Mouse (Mus musculus) thymus, postnatal 36 days (tissue): ENCODE data around the gene Tnf.
"Not testable (repeated sequence)": the region's sequence is repeated elsewhere in the genome, so short reads cannot be mapped to it uniquely, and the experiment has no call there.

Experiments
- DNase-seq, 2 experiments: peaks; one replicate each; pipeline ENCODE4 v3.0.0; 2022; ENCODE audit warnings: mixed read lengths in 2 of 2

The Tnf gene

DNA sequence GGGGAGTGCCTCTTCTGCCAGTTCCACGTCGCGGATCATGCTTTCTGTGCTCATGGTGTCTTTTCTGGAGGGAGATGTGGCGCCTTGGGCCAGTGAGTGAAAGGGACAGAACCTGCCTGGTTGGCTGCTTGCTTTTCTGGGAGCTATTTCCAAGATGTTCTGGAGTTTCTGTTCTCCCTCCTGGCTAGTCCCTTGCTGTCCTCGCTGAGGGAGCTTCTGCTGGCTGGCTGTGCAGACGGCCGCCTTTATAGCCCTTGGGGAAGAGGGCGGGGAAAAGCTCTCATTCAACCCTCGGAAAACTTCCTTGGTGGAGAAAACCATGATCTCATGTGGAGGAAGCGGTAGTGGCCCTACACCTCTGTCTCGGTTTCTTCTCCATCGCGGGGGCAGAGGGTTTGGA lies at the start of gene Tnf:
Gene Tnf, minus strand, starts transcription at position 221 of the 400 bp plus-strand sequence.
- DNase-seq: peak; percentile 70 to 78

DNA sequence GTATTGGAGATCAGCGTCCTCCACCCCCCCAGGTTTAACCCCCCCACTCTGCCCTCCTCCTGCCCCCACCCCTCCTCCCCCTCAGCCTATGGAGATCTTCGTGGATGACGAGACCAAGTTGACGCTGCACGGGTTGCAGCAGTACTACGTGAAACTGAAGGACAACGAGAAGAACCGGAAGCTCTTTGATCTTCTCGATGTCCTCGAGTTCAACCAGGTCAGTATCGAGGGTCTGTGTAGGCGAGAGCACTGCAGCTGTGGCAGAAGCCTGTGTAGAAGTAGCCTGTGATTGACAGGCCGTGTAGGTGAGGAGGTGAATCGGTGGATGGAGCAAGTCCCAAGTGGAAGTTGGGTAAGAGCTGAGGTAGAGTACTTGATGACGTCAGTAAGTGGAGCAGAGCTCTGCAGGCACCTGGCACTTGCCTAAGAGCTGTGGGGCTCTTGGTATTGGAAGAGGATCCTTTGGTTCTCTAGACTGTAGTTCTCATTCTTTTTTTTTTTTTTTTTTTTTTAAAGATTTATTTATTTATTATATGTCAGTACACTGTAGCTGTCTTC lies 49.4 kb upstream of the Tnf start:
- DNase-seq: peak in 1 of 2 experiments; percentile 12

DNA sequence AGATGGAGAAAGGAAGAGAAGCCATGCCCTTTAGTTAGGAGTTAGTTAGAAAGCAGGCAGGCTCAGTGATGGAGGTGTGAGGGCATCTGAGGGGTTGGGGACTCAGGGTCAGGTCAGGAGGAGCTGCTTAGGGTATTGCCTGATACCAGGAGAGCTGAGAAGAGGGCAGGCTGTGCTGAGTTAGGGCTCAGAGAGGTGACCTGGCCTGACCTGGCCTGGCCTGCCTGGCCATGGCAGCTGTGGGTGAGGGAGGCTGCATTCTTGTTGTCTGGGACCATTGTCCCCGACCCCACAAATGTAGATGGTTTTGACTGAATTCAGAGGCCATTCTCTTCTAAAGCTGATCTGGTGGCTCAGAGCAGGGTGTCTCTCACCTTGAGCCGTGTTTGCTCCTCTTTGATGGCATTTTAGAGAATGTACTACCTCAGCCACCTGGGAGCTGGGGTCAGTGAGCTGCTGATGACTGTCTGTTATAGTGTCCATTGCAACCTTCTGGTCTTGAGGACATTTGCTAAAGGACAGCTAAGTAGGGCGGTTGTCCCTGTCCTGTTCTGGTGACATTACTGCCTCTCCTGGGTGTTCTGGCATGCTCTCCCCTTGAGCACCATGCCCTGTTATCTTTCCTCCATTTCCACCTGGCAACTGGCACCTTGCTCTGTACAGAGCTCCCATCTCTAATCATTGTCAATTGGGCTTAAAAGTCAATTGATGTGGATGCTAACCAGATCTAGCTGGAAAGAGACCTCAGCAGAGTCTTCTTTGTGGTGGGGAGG lies 48.7 kb upstream of the Tnf start:
- DNase-seq: peak in 1 of 2 experiments; percentile 13

DNA sequence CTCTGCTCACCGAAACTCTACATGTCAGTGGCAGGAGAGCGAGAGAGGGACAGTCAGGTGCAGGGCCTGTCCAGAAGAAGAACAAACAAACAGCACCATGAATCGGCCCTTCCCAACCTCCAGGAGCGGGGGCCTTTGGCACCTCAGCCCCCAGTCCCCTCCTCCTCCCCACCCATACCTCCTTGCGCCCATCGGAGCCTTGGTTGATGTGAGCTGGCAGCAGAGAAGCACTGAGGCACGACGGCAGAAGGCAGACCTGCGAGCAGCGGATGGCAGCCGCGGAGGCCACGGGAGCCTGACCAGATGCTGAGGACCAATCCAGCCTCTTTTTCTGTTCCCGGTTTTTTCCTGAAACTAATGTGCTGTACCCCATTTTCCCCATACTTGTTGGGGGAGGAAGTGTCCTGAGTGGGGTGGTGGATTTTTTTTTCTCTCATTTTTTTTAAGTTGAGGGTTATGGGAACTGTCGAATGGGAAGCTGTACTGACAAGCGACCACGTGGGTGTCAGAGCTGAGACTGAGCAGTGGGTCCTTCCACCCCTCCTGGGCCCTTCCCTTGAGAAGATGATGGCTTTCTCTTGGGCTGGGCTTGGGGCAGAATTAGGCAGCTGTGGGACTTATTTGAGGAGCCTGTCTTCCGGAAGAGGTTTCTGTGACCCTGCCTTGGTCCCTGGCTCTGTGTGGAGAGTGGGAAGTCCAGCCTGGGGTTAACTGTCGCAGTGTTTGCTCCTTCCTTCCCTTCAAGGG lies 47.8 kb upstream of the Tnf start:
- peak in 1 of 2 experiments; percentile 17 for DNase-seq

DNA sequence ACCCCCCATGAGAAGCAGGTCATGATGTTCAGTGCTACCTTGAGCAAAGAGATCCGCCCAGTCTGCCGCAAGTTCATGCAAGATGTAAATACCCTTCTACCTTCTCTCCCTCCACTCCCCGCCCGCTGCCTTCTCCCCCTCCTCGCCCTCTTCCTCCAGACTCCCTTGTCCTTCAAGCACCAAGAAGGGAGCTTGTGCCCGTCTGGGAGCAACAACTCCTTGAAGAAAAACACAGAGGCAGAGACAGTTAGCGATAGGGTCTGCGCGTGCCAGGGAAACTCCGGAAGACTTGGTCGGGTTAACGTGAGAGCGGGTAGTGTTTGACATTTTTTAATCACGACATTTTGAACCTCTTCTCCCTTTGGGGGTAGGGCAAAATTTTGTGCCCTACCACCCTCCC lies 47.2 kb upstream of the Tnf start:
- DNase-seq: no peak

DNA sequence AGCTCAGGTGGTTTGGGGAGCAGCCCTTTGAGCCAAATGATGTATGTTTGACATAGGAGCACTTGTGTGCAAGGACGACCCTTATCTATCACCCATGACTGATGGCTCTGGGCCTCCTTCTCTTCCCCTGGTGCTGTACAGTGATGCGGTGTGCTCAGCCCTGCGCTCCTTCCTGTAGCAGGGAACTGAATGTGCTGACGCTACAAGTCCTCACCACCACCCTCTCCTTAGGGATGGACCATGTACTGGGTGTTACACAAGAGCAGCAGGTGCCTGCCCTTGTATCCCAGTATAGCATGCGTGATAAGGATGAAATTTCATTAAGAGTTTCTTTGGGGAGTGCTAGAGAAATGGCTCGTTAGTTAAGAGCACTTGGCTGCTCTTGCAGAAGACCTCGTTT lies 45.3 kb upstream of the Tnf start:
- DNase-seq: no peak

DNA sequence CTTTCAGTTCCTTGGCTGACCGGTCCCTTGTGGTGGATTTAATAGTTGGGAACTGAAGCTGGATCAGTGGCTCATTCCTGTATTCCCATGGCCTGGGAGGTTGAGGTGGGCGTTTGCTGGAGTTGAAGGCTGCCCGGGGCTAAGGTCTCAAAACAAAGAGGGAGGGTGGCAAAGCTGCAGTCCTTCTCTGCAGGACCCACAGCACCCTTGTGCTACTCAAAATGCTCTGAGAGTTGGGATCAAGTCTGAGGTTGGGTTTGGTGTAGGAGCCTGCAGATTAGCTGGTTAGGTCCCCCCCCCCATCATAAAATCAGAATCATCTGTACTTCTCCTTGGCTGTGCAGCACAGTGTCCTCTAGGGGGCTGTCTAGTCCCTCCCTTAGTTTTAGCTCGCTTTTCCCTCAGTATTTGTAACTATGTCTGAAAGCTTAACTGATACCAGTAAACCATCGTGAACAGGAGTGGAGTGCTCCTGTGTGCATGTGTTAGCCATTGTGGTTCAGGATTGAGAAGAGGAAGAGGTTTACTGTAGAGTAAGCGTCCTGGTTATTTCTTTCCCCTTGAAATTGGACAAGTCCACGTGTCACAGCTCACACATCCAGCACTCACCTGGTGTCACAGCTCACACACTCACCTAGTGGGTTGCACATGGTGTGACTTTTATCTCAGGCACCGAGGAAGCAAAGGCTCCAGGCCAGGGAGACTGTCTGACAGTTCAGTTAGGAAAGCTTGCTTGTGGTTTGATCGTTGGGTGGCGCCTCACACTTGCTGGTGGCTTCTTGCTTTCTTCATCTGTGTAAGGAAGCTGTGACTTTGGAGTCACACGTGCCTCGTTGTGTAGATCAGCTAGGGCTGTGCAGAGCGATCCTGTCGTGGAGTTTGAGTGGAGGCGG lies 44.2 kb upstream of the Tnf start:
- DNase-seq: no peak

DNA sequence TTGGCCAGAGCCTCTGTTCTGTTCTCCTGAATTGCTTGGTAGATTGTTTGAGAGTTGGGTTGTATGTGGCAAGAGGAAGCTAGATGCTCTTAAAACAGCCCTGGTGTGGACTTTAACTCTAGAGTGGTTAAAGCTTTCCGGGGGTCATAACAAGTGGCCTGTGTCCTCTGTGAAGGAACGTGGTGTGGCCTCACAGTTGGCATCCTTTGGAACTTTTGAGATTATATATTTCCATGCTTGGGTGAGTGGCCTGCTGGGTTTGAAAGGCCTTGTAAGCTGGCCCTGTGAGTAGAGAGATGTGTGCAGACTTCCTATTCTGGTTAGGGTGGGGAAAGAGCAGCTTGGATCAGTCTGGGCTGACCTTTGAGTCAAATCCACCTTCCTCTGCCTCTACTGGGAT lies 43.2 kb upstream of the Tnf start:
- no peak for DNase-seq

DNA sequence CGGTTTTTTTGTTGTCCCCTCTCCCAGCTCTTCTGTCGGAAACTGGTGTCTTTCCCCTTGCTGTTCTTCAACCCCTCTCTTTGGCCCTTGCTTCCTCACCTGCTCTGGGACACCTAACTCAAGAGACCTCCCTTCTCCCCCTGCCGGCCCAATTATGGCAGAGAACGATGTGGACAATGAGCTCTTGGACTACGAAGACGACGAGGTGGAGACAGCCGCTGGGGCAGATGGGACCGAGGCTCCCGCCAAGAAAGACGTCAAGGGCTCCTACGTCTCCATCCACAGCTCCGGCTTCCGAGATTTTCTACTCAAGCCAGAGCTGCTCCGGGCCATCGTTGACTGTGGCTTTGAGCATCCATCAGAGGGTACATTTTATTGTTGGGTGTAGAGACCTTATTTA lies 41.3 kb upstream of the Tnf start:
- peak in 1 of 2 experiments; percentile 56 for DNase-seq

DNA sequence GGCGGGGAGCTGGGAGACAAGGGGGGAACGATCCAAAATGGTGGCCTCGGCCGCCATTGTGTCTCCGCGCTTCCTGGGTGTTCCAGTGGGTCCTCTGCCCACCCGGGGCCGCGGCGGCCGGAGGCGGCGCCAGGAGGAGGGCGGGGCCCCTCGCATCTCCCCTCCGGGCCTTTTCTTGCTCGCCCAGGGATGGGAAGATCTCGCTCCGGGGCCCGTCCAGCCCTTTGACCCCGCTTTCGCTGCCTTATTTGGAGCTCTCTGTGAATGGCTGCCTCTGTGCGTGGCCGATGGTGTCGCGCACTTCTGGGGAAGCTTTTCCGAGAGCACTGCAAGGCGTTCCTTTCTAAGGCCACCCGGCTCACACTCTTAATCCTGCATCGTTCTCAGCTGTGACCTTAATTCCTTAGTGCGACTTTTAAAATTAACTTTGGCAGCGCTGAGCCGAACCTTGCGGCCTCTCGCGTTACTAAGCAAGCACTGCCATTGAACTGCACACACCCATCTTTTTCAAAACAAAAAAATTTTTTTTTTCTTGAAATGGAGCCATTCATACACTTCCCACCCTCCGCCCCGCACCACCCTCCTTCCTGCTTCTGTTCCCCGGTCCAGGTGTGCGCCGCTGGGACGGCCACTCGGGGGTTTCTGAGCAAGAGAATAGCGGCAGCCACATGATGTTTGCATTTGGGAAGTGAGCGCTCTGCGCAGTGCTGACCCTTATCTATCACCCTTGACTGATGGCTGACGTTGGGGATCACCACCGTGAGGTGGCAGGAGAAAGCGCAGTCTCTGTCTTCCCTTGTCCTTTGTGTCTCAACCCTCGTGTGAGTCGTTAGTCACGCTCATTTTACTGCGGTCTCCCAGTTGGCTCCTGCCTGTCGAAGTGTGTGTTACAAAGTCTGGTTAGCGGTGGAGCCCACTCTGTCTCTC lies 40.5 kb upstream of the Tnf start:
- DNase-seq: peak in 1 of 2 experiments; percentile 68

DNA sequence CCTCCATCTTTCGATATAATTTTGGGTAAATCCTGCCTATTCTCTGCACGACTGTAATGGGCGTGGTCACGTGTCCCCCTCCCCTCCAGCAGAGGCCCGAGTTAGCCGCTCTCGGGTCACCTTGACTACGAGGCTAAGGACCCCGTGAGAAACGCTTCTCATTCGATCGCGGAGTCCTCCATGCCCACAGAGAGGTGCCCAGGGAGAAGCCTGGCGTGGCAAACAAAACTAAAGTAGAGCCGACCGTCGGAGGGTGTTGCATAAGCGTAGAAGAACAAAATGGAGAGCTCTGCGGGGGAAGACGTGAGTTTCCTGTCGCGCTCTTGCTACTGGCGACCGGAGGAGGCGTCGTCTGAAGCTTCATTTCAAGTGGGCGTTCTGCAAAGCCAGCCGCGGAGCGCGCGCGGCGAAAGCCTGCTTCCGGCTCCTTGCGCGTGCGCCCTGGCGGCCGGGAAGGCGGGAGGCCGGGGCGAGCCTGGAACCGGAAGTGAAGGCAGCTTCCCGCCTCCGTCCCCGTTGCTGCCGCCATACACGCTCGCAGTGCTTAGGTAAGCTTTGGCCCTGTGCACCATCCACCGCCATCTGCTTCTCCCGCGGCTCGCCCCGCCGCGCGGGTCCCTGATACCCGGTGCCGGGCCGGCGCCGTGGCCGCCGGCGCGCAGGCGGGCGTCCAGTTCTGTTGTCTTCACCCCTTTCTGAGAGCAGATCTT lies 39.7 kb upstream of the Tnf start, which contains the start of gene Ddx39b:
Gene Ddx39b, plus strand, starts transcription at position 442 of the 710 bp plus-strand sequence.
- DNase-seq: peak; percentile 95 to 97

DNA sequence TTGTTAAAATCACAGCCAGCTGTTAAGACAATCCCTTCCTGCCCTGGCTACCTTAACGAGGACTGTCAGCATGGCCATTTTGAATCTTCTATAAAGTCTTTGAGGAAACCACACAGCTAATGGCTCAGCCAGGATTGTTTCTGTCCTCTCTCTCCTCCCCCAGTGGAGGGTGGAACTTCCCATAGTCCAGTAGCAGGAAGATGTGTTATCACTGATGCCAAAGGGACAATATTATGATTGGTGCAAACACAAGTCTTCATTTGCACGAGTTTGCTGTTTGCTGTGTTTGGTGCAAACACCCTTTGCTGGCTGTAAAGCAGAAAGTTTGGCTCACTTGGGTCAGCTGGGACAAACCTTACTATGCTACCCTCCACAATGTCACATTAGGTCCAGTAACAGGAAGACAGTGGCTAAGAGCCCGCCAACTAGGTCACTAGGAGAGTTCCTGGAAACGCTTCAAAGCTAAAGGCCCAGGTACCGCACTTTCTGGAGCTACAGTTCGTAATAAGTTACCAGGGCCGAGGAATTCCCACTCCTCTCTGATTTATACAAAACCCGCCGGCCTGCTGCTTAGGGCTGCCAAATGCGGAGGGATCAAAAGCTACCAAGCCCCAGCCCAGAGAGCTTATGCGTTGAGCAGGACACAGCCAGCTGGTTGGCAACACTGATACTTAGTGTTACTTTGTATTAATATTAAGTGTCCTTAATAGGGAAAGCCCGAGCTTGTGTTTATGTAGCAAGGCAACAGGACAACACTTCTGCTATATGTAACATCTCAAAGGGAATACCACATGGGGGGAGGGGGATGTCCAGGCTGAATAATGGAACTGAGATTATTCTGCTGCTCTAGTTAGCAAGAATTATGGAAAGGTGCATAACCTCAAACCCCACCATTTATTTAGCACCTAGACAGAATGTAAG lies 38.8 kb upstream of the Tnf start:
- peak in 1 of 2 experiments; percentile 40 for DNase-seq

DNA sequence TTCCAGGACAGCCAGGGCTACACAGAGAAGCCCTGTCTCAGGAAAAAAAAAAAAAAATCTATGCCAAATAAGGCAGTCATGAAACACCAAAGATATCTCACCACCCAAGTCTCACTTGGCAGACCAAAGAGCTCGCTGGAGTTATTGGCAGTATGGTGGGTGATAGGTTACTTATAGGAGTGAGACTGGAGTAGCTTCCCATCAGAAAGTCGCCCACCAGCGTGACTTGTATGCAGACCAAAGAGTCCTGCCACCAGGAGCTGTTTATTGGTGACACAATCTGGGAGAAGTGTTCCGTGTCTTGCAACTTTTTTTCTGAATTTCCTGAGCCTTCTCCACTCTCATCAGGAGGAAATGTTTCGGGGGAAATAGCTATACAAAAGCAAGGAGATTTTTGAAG lies 37.9 kb upstream of the Tnf start:
- DNase-seq: no peak

DNA sequence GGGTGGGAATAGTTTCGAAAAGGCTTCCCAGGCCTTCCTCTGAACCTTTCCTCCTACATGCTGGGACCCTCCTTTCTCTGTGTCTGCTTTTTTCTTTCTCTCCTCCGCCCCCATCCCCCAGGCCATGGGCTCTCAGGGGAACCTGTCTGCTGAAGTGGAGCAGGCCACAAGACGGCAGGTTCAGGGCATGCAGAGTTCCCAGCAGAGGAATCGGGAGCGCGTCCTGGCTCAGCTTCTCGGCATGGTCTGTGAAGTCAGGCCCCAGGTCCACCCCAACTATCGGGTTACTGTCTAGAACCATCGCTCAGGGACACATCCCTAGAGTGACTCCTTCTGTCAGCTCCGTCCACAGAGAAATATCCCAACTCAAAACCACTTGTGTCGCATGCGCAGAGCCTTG lies 35.7 kb upstream of the Tnf start:
- no peak for DNase-seq

DNA sequence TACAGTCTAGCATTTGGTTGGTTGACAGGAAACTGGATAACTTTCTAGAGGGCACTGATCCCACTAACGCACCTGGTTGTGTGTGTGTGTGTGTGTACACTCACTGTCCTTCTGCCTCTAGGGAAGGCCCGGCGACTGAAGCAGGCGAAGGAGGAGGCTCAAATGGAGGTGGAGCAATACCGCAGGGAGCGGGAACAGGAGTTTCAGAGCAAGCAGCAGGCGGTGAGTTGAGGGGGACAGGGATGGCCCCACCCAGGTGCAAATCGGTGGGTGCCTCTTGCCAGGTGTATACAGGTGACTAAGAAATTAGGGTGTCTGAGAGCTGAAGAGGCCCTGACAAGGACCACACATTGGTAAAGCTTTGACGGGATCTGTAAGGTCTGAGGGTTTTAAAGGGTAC lies 35.2 kb upstream of the Tnf start:
- peak in 1 of 2 experiments; percentile 41 for DNase-seq

DNA sequence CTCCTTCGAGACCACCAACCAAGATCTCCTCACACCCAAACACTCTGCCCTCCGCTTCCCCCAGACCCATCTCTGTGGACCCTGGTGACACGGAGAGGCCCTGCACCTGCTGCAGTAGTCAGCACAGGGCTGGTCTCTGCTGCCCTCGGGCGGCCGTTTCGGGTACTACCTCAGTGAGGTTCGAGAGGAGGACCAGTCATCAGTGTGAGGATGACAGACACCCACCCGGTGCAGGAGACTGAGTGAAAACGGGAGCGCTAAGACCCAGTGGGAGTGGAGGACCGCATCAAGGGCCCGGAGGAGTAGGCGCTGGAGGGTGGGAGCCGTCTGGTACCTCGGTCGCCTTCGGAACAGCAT lies 34.6 kb upstream of the Tnf start:
- peak; percentile 97 to 100 for DNase-seq

DNA sequence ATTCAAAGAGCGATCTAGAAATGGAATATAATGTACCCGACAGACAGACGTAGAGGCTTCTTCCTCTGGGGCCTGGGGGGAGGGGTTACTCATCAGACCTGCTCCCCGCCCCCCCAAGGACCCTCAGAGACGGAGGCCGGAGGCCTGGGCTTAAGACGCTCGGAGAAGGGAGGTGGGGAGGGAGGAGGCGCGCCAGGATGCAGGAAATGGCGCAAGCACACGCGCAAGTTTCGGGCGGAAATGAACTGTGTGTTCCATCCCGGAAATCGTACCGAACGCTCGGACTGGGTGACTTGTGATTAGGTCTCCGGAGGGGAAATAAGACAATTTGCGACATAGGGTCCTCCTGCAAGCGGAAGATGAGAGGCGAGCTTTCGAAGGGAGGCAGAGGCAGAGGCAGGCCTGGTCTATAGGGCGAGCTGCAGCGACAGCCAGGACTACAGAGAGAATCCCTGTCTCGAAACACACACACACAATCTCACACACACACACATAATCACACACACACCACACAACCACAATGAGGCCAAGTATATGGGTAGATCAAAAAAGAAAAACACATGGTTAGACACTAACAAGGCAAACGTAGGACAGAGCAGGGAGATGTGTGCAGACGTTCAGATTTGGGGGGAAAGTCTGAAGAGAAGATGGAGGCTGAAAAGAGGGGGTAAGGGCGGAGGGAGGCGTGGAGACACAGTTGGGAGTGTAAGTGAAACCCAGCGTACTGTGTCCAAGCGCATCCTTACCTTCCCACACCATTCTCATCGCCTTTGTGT lies 34.0 kb upstream of the Tnf start, which contains the start of gene Nfkbil1:
Gene Nfkbil1, minus strand, starts transcription at position 179 of the 776 bp plus-strand sequence.
- peak; percentile 87 to 91 for DNase-seq

DNA sequence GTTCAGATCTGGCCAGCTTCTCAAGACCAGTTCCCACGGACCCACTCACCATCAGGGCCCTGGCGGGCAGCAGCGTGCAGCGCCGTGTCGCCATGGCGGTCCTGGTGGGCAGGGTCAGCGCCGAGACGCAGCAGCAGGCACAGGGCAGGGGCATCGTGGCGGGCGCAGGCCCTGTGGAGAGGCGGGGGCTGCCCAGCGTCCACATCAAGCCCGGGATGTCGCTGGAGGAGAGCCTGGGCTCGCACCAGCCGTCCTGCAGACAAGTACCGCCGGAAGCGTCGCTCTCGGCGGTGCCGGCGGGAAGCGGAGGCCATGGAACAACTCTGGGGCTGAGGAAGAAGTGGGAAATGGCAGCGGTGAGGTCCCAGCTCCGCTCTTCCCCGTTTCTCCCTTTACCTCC lies 33.1 kb upstream of the Tnf start:
- peak in 1 of 2 experiments; percentile 70 for DNase-seq

DNA sequence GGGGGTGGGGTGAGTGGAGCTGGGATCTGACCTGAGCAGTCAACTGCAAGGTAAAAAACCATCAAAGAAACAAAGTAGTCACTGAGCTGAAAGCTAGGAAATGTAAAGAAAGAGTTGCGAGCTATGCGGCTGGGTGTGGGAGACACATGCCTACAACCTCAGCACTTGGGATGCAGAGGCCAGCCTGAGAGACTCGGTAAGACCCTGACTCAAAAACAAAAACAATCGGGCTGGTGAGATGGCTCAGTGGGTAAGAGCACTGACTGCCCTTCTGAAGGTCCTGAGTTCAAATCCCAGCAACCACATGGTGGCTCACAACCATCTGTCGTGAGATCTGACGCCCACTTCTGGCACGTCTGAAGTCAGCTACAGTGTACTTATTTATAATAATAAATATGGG lies 32.3 kb upstream of the Tnf start:
- DNase-seq: not testable (repeated sequence)
